Mouse (Mus musculus) heart, postnatal 10 days (tissue): ENCODE measurements around the gene Cables2. TPM values are rescaled to one million over a fixed set of nuclear protein-coding genes. Genes with fewer than 3 reads are reported as not detected.

Experiments used
- DNase-seq, 2 experiments: peaks; one replicate each; pipeline ENCODE4 v3.0.0; 2021
- intact Hi-C: fragments of 180-260 bp; cut with DNase I; formaldehyde crosslinking; loops from one replicate; pipeline ENCODE4 v1.15.1; 2025
- total RNA-seq, 2 experiments: library from RNA; stranded (reverse); gene quantifications; 2 replicates each; pipeline ENCODE4 v1.2.3; 2021

Cables2 gene
- total RNA-seq, 2 experiments from 2014 or later: 16.5 to 16.7 TPM

DNA sequence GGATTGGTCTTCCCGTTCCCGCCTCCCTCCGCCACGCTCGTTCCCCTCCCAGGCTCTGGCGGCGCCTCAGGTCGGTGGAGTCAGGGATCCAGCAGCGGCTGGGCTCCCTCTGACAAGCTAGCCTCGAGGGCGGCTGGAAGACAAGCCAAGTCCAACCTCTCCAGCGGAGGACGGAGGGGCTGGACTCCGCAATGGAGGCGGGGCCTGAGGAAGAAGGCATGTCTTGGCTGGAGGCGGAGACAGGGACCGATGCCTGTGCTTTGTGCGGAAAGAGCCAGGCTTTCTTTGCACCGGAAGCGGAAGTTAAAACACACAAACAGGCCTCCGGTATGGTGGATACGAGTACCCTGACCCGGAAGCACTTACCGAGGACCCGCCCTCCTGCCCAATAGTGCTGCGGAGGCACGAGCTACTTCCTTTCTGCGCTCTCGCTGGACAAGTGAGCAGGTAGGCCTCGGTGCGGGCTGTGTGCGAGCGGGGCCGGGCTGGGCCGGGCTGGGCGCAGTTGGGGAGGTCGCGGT lies 16.2 kb downstream of the Cables2 start, which contains the start of gene Rps21:
Gene Rps21, plus strand, starts transcription at position 377 of the 521 bp plus-strand sequence.
- intact Hi-C loops: loop anchor here (10.0 kb wide), 3 partner anchors 182 to 342 kb away; partner anchors contain the start of gene Mtg2
- DNase-seq: peak; percentile 99

- no peak for DNase-seq
- intact Hi-C loops: loop anchor here (10.0 kb wide), 3 partner anchors 182 to 342 kb away; partner anchors contain the start of gene Mtg2
These were observed 16.8 kb downstream of the Cables2 start for GRCm38 (mm10) chr2:180256296-180257000.

- intact Hi-C loops: loop anchor here (10.0 kb wide), 3 partner anchors 181 to 341 kb away; partner anchors contain the start of gene Mtg2
- no peak for DNase-seq
These were observed 17.6 kb downstream of the Cables2 start for GRCm38 (mm10) chr2:180255701-180256100.

GRCm38 (mm10) chr2:180254436-180255209 lies 18.7 kb downstream of the Cables2 start:
- no peak for DNase-seq
- intact Hi-C loops: loop anchor here (5.0 to 10.0 kb wide), 4 partner anchors 137 to 340 kb away; partner anchors contain the start of genes Mtg2 and Osbpl2

DNA sequence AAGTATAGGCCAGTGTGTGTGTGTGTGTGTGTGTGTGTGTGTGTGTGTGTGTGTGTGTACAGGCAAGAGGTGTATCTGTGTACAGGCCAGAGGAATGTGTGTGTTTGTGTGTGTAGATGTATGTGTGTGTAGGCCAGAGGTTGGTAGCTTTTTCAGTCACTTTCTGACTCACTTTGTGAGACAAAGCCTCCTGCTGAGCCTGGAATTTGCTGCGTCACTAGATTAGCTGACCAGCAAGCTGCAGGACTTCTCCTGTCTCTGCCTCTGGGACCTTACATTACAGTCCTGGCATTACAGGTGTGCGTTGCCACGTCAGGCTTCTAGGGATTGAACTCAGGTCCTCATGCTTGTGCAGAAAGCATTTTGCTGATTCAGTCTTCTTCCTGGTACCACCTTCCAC lies 21.5 kb downstream of the Cables2 start:
- intact Hi-C loops: loop anchor here (1.0 to 10.0 kb wide), 6 partner anchors 44 to 337 kb away; partner anchors contain the start of genes Mtg2 and Osbpl2
- DNase-seq: no peak

DNA sequence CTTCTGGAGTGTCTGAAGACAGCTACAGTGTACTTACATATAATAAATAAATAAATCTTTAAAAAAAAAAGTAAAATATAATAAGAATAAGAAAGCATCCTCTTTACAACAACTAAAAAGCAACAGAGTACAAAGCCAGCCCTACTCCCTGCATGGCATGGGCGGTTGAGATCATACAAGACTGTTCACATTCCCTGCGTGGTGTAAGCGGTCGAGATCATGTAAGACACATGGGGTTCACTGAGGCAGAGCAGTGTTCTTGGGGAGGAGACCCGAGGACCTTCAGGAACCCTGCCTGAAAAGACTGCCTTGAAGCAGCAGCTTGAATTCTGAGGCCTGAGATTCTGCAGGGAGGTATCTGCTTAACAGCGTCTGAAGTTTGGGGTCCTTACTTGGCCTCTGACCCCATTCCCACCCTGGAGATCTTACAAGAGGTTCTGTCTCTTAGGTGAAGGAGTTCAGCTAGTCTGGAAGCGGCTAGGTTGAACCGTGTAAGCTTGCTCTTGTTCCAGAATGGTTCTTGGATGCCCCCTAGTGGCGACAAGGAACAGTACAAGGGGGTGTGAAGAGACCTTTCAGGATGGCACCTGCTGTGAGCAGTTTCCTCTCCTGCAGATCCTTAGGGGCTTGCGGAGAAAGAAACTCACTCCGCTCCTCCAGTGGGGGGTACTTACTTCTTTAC lies 22.2 kb downstream of the Cables2 start:
- DNase-seq: peak; percentile 89 to 91
- intact Hi-C loops: loop anchor here (1.0 to 10.0 kb wide), 6 partner anchors 43 to 336 kb away; partner anchors contain the start of genes Mtg2 and Osbpl2

DNA sequence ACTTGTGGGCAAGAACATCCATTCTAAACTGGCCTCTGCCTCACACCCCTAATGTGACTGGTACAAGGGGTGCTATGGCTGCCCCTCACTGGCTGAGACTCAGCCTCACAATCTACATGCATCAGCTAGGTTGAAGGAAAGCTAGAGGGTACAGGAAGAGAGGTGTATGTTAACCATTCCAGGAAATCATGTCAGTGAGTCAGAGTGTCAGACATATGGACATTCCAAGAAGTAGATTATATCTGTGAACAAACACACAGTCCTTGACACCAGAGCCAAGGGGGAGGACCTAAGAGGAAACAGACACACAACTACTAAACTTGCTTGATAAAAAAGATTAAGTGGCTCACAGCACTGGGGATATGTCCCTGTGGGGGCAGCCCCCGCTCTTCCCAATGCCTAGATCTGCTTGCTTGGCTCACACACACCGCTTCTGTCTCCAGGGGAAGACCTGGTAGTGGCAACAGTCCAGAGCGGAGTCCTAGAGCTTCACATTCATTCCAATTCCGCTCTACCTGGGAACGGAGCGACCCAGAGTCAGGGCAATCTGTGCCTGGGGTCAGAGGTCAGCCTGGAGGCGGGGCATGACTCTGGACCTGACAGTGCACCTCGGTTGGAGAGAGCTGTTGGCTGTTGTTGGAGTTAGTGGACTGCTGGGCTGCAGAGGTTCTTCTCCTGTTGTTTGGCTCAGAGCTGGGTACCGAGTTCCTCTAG lies 24.2 kb downstream of the Cables2 start:
- intact Hi-C loops: no loop called here
- DNase-seq: no peak

DNA sequence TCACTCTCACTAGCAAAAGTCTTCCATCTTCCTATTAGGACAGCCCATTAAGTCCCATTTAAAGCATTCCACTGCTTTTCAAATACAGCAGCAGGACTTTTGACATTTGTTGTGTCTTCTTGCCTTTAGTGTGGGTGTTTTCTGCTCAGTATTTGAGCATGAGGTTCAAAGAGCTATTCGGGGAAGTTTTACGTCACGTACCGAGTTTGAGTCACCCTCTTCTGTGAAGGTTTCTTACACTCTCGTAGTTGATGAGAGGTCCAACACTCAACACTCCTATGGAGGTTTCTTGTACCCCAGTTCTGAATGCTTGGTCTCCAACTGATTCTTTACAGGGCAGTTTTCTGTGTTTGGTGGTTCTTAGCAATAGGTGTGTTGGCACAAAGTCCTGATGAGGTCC lies 25.4 kb downstream of the Cables2 start:
- DNase-seq: no peak
- intact Hi-C loops: no loop called here

DNA sequence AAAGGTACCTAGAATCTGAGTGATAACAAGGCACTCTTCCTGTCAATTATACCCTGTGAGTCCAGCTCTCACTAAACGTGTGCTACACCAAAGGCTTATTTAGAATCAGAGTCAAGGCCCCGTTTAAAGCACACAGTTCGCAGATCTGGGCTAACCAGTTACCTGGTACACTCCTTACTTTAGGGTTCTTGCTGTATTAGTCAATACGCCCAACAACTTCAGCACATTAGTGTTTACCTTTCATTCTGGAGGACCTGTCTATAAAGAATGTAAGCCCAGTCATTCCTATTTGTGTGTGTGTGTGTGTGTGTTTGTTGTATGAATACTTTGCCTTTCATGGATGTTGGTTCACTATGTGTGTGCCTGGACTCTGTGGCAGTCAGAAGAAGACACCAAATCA lies 30.2 kb downstream of the Cables2 start:
- intact Hi-C loops: no loop called here

GRCm38 (mm10) chr2:180238591-180238990 lies 34.7 kb downstream of the Cables2 start:
- intact Hi-C loops: no loop called here
- no peak for DNase-seq

More for the DNA sequence above, 30.2 kb downstream of the Cables2 start:
- no peak for DNase-seq

GRCm38 (mm10) chr2:180237601-180238345 lies 35.5 kb downstream of the Cables2 start:
- intact Hi-C loops: no loop called here
- no peak for DNase-seq

- intact Hi-C loops: no loop called here
- no peak for DNase-seq
These were observed 36.4 kb downstream of the Cables2 start for GRCm38 (mm10) chr2:180236930-180237329.

- intact Hi-C loops: no loop called here
These were observed 36.8 kb downstream of the Cables2 start for GRCm38 (mm10) chr2:180236500-180236899.

GRCm38 (mm10) chr2:180235788-180236187 lies 37.5 kb downstream of the Cables2 start:
- DNase-seq: no peak
- intact Hi-C loops: no loop called here

More at GRCm38 (mm10) chr2:180236500-180236899, 36.8 kb downstream of the Cables2 start:
- no peak for DNase-seq

DNA sequence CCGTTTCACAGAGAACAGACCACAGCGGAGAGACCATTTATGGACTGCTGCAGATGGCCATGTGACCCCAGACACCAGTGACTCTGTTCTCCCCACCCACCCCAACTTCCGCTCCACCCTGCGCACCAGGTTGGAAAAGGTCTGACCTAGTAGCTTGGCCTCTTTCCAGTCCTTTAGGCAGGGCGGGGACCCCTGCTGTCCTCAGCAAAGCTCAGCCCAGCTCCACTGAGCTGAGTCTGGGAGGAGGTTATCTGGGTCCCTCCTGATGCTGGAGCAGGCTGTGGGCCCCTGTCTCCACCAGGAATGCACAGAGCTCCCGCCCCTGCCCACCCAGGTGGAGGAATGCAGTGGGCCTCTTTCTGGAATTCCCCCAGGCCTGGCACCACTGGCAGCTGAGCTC lies 38.3 kb downstream of the Cables2 start:
- no peak for DNase-seq

GRCm38 (mm10) chr2:180234353-180234752 lies 38.9 kb downstream of the Cables2 start:
- intact Hi-C loops: no loop called here
- DNase-seq: no peak

More for the DNA sequence above, 38.3 kb downstream of the Cables2 start:
- intact Hi-C loops: no loop called here

- intact Hi-C loops: no loop called here
- no peak for DNase-seq
These were observed 40.0 kb downstream of the Cables2 start for GRCm38 (mm10) chr2:180233101-180233904.

DNA sequence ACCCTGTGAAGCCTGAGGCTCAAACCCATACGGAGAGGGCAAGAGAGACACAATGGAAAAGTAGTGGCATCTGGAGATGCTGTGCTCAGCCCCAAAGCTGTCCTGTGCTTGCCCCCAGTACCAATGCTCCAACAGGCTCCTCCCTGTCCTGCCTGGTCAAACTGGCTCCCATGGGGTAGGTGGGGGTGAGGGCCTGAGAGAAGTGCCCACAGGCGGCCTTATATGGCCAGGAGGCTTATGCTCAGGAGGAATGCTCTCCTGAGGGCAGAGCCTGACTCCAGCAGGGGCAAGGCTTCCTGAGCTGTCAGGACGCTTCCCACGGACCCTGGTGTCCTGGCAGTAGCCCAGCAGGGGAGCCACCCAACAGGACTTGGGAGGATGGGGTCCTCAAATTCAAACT lies 42.8 kb downstream of the Cables2 start:
- intact Hi-C loops: no loop called here

More for the DNA sequence above, 42.8 kb downstream of the Cables2 start:
- no peak for DNase-seq
